In genomic region chr6:90475854-90476212, GRCm38 (mm10) we compare ENCODE assay signal across 33 mouse cellular contexts. TPM values are rescaled to one million over a fixed set of nuclear protein-coding genes. Genes with fewer than 3 reads are reported as not detected.
A peak's percentile ranks its signal among the peaks of the same experiment; 100 is the strongest.
DNase-seq lines count a peak whose midpoint lies in the region; ATAC-seq and TF ChIP-seq lines count a peak whose summit lies in the region.
"Had no signal": no experiment of that assay in that cellular context is flagged by ENCODE, and none has a peak within 500 bp of the region (broad histone marks: within the 10 kb centered on the region; RNA-seq: fewer than 3 reads in every experiment).

No protein-coding gene starts in this region.

- H3K9me3 ChIP-seq in kidney, embryonic 14.5 days (ENCODE audit: control insufficient read depth, low read length), result no peaks in the 10 kb centered on the region
- no peaks in the 10 kb centered on the region for H3K9me3 ChIP-seq in liver, embryonic 11.5 days (ENCODE audit: control insufficient read depth, low read length)
- H3K9me3 ChIP-seq in ES-Bruce4 (replicated peaks; ENCODE audit: control insufficient read depth, insufficient read depth, low read length, poor library complexity, severe bottlenecking), result no peaks in the 10 kb centered on the region
- H3K9me3 ChIP-seq: embryonic facial prominence, embryonic 13.5 days; forebrain, embryonic 10.5 days; G1E; limb, embryonic 10.5 days; limb, embryonic 15.5 days; lung, embryonic 15.5 days; midbrain, embryonic 13.5 days; neural tube, embryonic 15.5 days; stomach, embryonic 15.5 days had no signal

- no peak for ATAC-seq in kidney, embryonic 14.5 days (ENCODE audit: low FRiP score, low TSS enrichment)
- ATAC-seq in liver, embryonic 11.5 days (replicated peaks; ENCODE audit: low FRiP score), result no peak
- ATAC-seq: forebrain, embryonic 16.5 days; hindbrain, postnatal 0 days; intestine, embryonic 16.5 days; midbrain, embryonic 13.5 days had no signal

- no peak for TF ChIP-seq EP300 in ES-Bruce4 (IDR thresholded peaks at IDR 0.05; ENCODE audit: insufficient read depth, low read depth, low read length)

- H3K79me2 ChIP-seq in liver, adult 2 months (ENCODE audit: control insufficient read depth, insufficient read depth, low read length), result no peaks in the 10 kb centered on the region

- 0 out of 2 replicates have a peak overlapping the region, but pooled peaks have one; percentile 20 for H3K27ac ChIP-seq in kidney, adult 2 months (ENCODE audit: insufficient read depth, low read depth, low read length)
- H3K27ac ChIP-seq in kidney, embryonic 14.5 days (ENCODE audit: low read depth, low read length), result no peak overlapping the region
- peak overlapping the region; percentile 74 for H3K27ac ChIP-seq in liver, adult 2 months (replicated peaks; ENCODE audit: insufficient read depth, low read depth, low read length)
- H3K27ac ChIP-seq in liver, embryonic 11.5 days (ENCODE audit: low read depth, low read length), result no peak overlapping the region
- H3K27ac ChIP-seq in ES-Bruce4 (ENCODE audit: insufficient read depth, low read length), result 0 out of 2 replicates have a peak overlapping the region, but pooled peaks have one; percentile 31
- H3K27ac ChIP-seq: embryonic facial prominence, embryonic 13.5 days; forebrain, embryonic 10.5 days; hindbrain, postnatal 0 days; limb, embryonic 10.5 days; limb, embryonic 15.5 days; lung, embryonic 15.5 days; midbrain, embryonic 13.5 days; neural tube, embryonic 15.5 days; stomach, embryonic 15.5 days had no signal

- H3K4me3 ChIP-seq in kidney, adult 2 months (ENCODE audit: insufficient read depth, low read depth, low read length), result no peak overlapping the region
- no peak overlapping the region for H3K4me3 ChIP-seq in kidney, embryonic 14.5 days (ENCODE audit: low read length)
- no peak overlapping the region for H3K4me3 ChIP-seq in liver, adult 2 months (ENCODE audit: insufficient read depth, low read depth, low read length)
- no peak overlapping the region for H3K4me3 ChIP-seq in liver, embryonic 11.5 days (ENCODE audit: low read depth, low read length)
- no peak overlapping the region for H3K4me3 ChIP-seq in ES-Bruce4 (ENCODE audit: low read depth, low read length)
- H3K4me3 ChIP-seq: embryonic facial prominence, embryonic 13.5 days; forebrain, embryonic 10.5 days; limb, embryonic 10.5 days; limb, embryonic 15.5 days; lung, embryonic 15.5 days; midbrain, embryonic 13.5 days; neural tube, embryonic 15.5 days; stomach, embryonic 15.5 days had no signal

- TF ChIP-seq CTCF in kidney, adult 2 months (conservative IDR thresholded peaks at IDR 0.05; ENCODE audit: insufficient read depth, insufficient read length, low read depth, low read length), result no peak
- no peak for TF ChIP-seq CTCF in liver, adult 2 months (IDR thresholded peaks at IDR 0.05; ENCODE audit: low read depth, low read length)
- TF ChIP-seq CTCF in ES-Bruce4 (IDR thresholded peaks at IDR 0.05; ENCODE audit: low read depth, low read length), result no peak

- H3K27me3 ChIP-seq in kidney, adult 2 months (replicated peaks; ENCODE audit: control insufficient read depth, insufficient read depth, low read length), result no peaks in the 10 kb centered on the region
- no peaks in the 10 kb centered on the region for H3K27me3 ChIP-seq in kidney, embryonic 14.5 days (ENCODE audit: control insufficient read depth, insufficient read depth, low read length)
- no peaks in the 10 kb centered on the region for H3K27me3 ChIP-seq in liver, adult 2 months (ENCODE audit: control insufficient read depth, insufficient read depth, low read length)
- no peaks in the 10 kb centered on the region for H3K27me3 ChIP-seq in liver, embryonic 11.5 days (replicated peaks; ENCODE audit: control insufficient read depth, insufficient read depth, low read length)
- no peaks in the 10 kb centered on the region for H3K27me3 ChIP-seq in ES-Bruce4 (ENCODE audit: control insufficient read depth, insufficient read depth, low read length, poor library complexity, severe bottlenecking)
- H3K27me3 ChIP-seq: embryonic facial prominence, embryonic 13.5 days; limb, embryonic 15.5 days; lung, embryonic 15.5 days; midbrain, embryonic 13.5 days; neural tube, embryonic 15.5 days; stomach, embryonic 15.5 days had no signal

- 38% methylated on average over 3 of the region's 3 CpGs for WGBS in kidney, adult 2 months
- 71% methylated on average over 3 of the region's 3 CpGs for WGBS in kidney, embryonic 14.5 days
- 16% methylated on average over 3 of the region's 3 CpGs for WGBS in liver, adult 2 months
- 64% methylated on average over 3 of the region's 3 CpGs for WGBS in liver, embryonic 11.5 days

- H3K4me1 ChIP-seq in kidney, adult 2 months (ENCODE audit: control insufficient read depth, insufficient read depth, low read length), result peaks cover 40% of the 10 kb centered on the region
- no peaks in the 10 kb centered on the region for H3K4me1 ChIP-seq in kidney, embryonic 14.5 days (ENCODE audit: control insufficient read depth, insufficient read depth, low read length)
- peaks cover 46% of the 10 kb centered on the region for H3K4me1 ChIP-seq in liver, adult 2 months (ENCODE audit: control insufficient read depth, insufficient read depth, low read length)
- H3K4me1 ChIP-seq in liver, embryonic 11.5 days (replicated peaks; ENCODE audit: control insufficient read depth, insufficient read depth, low read length), result no peaks in the 10 kb centered on the region
- H3K4me1 ChIP-seq in ES-Bruce4 (ENCODE audit: control insufficient read depth, insufficient read depth, low read length), result peaks cover 10% of the 10 kb centered on the region

- DNase-seq in embryo, embryonic 10 days (ENCODE audit: low spot score), result peak; percentile 15
- DNase-seq in embryo, embryonic 11 days, result no peak
- peak; percentile 75 for DNase-seq in kidney, adult 2 months
- DNase-seq in liver, adult 2 months (ENCODE audit: extremely low read depth, low read depth, low spot score), result peak; percentile 98
- DNase-seq in liver, embryonic 11.5 days (ENCODE audit: low spot score), result no peak
- no peak for DNase-seq in adrenal gland, postnatal 14 days
- DNase-seq: adrenal gland, adult 8-10 months; cerebellum, adult 8-10 months; cerebellum, postnatal 36 days; gastrocnemius, postnatal 14 days; heart, postnatal 14 days; layer of hippocampus, adult 9-11 months; lung, postnatal 36 days; retina, postnatal 1 day; right cerebral cortex, postnatal 14 days had no signal

- H3K4me2 ChIP-seq in kidney, embryonic 14.5 days (replicated peaks; ENCODE audit: low read depth, low read length), result no peak overlapping the region
- no peak overlapping the region for H3K4me2 ChIP-seq in liver, embryonic 11.5 days
- H3K4me2 ChIP-seq: embryonic facial prominence, embryonic 13.5 days; limb, embryonic 15.5 days; lung, embryonic 15.5 days; midbrain, embryonic 13.5 days; neural tube, embryonic 15.5 days; stomach, embryonic 15.5 days had no signal

- TF ChIP-seq POLR2A in kidney, adult 2 months (IDR thresholded peaks at IDR 0.05; ENCODE audit: low read depth, low read length), result no peak
- TF ChIP-seq POLR2A in liver, adult 2 months (IDR thresholded peaks at IDR 0.05; ENCODE audit: extremely low read depth, insufficient read depth, low read length), result no peak
- no peak for TF ChIP-seq POLR2A in ES-Bruce4 (IDR thresholded peaks at IDR 0.05; ENCODE audit: insufficient read depth, low read length)

- no peaks in the 10 kb centered on the region for H3K36me3 ChIP-seq in kidney, adult 2 months (ENCODE audit: control insufficient read depth, insufficient read depth, low read length)
- H3K36me3 ChIP-seq in kidney, embryonic 14.5 days (ENCODE audit: control insufficient read depth, insufficient read depth, low read length), result no peaks in the 10 kb centered on the region
- peaks cover 15% of the 10 kb centered on the region; the same call in 1 of the 2 replicates for H3K36me3 ChIP-seq in liver, adult 2 months (ENCODE audit: control insufficient read depth, insufficient read depth, low read length)
- no peaks in the 10 kb centered on the region for H3K36me3 ChIP-seq in liver, embryonic 11.5 days (ENCODE audit: control insufficient read depth, insufficient read depth, low read length)
- no peaks in the 10 kb centered on the region for H3K36me3 ChIP-seq in ES-Bruce4 (ENCODE audit: control insufficient read depth, insufficient read depth, low read length, poor library complexity, severe bottlenecking)
- H3K36me3 ChIP-seq: embryonic facial prominence, embryonic 13.5 days; G1E; limb, embryonic 10.5 days; limb, embryonic 15.5 days; lung, embryonic 15.5 days; midbrain, embryonic 13.5 days; neural tube, embryonic 15.5 days; stomach, embryonic 15.5 days had no signal

- H3K9ac ChIP-seq in kidney, embryonic 14.5 days (ENCODE audit: low read depth, low read length), result no peak overlapping the region
- peak overlapping the region; percentile 35 for H3K9ac ChIP-seq in liver, adult 2 months (ENCODE audit: low read depth, low read length)
- H3K9ac ChIP-seq in liver, embryonic 11.5 days (ENCODE audit: low read depth, low read length), result no peak overlapping the region
- H3K9ac ChIP-seq in ES-Bruce4 (ENCODE audit: low read depth, poor library complexity, severe bottlenecking), result no peak overlapping the region
- H3K9ac ChIP-seq: embryonic facial prominence, embryonic 13.5 days; limb, embryonic 15.5 days; lung, embryonic 15.5 days; midbrain, embryonic 13.5 days; neural tube, embryonic 15.5 days; stomach, embryonic 15.5 days had no signal

RNA-seq across cellular contexts. Expression of gene Aldh1l1, which starts 10.4 kb away (rescaled TPM):
- polyA plus RNA-seq in kidney, adult 2 months (2012; rRNA removed), result 253 and 260 TPM in 2 replicates
- 1.4 and 2.9 TPM in 2 replicates for polyA plus RNA-seq in kidney, embryonic 14.5 days (2014; fragmentation: Nextera tagmentation; extraction: Ambion mirVana)
- 1,071 and 1,237 TPM in 2 replicates for total RNA-seq in liver, adult 2 months (2014; rRNA removed)
- polyA plus RNA-seq in liver, adult 2 months (2012; rRNA removed), result 834 and 897 TPM in 2 replicates
- polyA plus RNA-seq in liver, embryonic 11.5 days (2014; fragmentation: Nextera tagmentation; extraction: Ambion mirVana), result 6.5 and 6.6 TPM in 2 replicates
- 5.0 and 5.8 TPM in 2 replicates for polyA plus RNA-seq in ES-Bruce4 (2011; ENCODE audit: insufficient read depth, insufficient read length, low read depth, missing spikeins)
- 66.2 and 130 TPM in 2 replicates for total RNA-seq in adrenal gland, postnatal 14 days (2021)
- polyA plus RNA-seq: G1E had no signal

RNA-seq across cellular contexts. Expression of gene Klf15, which starts 13.5 kb away (rescaled TPM):
- 131 and 170 TPM in 2 replicates for polyA plus RNA-seq in kidney, adult 2 months (2012; rRNA removed)
- 5.3 and 9.3 TPM in 2 replicates for polyA plus RNA-seq in kidney, embryonic 14.5 days (2014; fragmentation: Nextera tagmentation; extraction: Ambion mirVana)
- 148 and 168 TPM in 2 replicates for total RNA-seq in liver, adult 2 months (2014; rRNA removed)
- 147 and 252 TPM in 2 replicates for polyA plus RNA-seq in liver, adult 2 months (2012; rRNA removed)
- polyA plus RNA-seq in liver, embryonic 11.5 days (2014; fragmentation: Nextera tagmentation; extraction: Ambion mirVana), result 10.6 and 12.3 TPM in 2 replicates
- 4.8 and 7.4 TPM in 2 replicates for polyA plus RNA-seq in ES-Bruce4 (2011; ENCODE audit: insufficient read depth, insufficient read length, low read depth, missing spikeins)
- 38.0 and 40.0 TPM in 2 replicates for total RNA-seq in adrenal gland, postnatal 14 days (2021)
- total RNA-seq: CH12.LX; granulocyte monocyte progenitor cell, adult 5-6 weeks; megakaryocyte, adult 5-6 weeks had no signal
- polyA plus RNA-seq: C2C12, G1E had no signal

RNA-seq across cellular contexts. Expression of gene Cfap100, which starts 47.2 kb away (rescaled TPM):
- 0.05 and 0.27 TPM in 2 replicates for polyA plus RNA-seq in kidney, adult 2 months (2012; rRNA removed)
- polyA plus RNA-seq in kidney, embryonic 14.5 days (2014; fragmentation: Nextera tagmentation; extraction: Ambion mirVana), result 0.53 and 0.91 TPM in 2 replicates
- 0.20 and 0.28 TPM in 2 replicates for total RNA-seq in liver, adult 2 months (2014; rRNA removed)
- polyA plus RNA-seq in liver, adult 2 months (2012; rRNA removed), result 0.17 and 0.33 TPM in 2 replicates
- polyA plus RNA-seq in liver, embryonic 11.5 days (2014; fragmentation: Nextera tagmentation; extraction: Ambion mirVana), result 0.18 TPM in 2 replicates
- polyA plus RNA-seq in ES-Bruce4 (2011; ENCODE audit: insufficient read depth, insufficient read length, low read depth, missing spikeins), result 2.1 TPM in 1 of 2 replicates, not detected in the other
- total RNA-seq in adrenal gland, postnatal 14 days (2021), result 0.67 and 1.4 TPM in 2 replicates
- total RNA-seq: CH12.LX; granulocyte monocyte progenitor cell, adult 5-6 weeks; megakaryocyte, adult 5-6 weeks had no signal
- polyA plus RNA-seq: G1E had no signal

Comparison
In these comparisons a context has a peak if more than half of its experiments do, and no peak if none do; other contexts are left out.
1. DNase-seq: peak in embryo, embryonic 10 days (single experiment), kidney, adult 2 months (single experiment) and liver, adult 2 months (single experiment); none in embryo, embryonic 11 days (single experiment), liver, embryonic 11.5 days (single experiment) and adrenal gland, postnatal 14 days (single experiment).
2. H3K27ac ChIP-seq: peak in kidney, adult 2 months (single experiment), liver, adult 2 months (single experiment) and ES-Bruce4 (single experiment); none in kidney, embryonic 14.5 days (single experiment) and liver, embryonic 11.5 days (single experiment).
3. RNA of gene Aldh1l1, which starts 10.4 kb away (polyA plus RNA-seq): 834 to 897 TPM in liver, adult 2 months and 253 to 260 TPM in kidney, adult 2 months; 6.5 to 6.6 TPM in liver, embryonic 11.5 days, 5.0 to 5.8 TPM in ES-Bruce4 and 1.4 to 2.9 TPM in kidney, embryonic 14.5 days; every median in the first group is over 10 times any median in the second.